Mouse (Mus musculus): ENCODE data around the gene Wwtr1. TPM values are rescaled to one million over a fixed set of nuclear protein-coding genes. Genes with fewer than 3 reads are reported as not detected.

Gene Wwtr1
- polyA plus RNA-seq (2014; fragmentation: Nextera tagmentation; extraction: Ambion mirVana): 10.4 and 11.7 TPM in 2 replicates

DNA sequence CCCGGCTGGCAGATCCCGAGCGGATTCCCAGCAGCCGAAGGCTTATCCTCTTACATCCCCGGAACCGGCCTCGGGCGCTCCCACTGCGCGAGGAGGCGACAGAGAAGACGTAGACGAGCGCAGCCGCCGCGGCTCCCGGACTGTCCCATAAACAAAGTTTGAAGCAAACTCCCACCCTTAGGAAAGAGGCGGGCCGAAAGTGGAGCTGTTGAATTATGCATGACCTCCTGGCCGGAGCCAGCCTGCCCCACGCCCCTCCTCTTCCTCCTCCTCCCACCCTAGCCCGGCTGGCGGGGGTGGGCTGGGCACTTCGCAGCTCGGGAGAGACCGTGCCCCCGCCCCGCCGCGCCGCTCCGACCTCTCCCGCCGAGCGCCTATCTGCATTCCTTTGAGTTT lies at the start of gene Wwtr1:
Gene Wwtr1 (minus strand): TSS at position 251 of the 396 bp plus-strand sequence.
- ATAC-seq (replicated peaks; ENCODE audit: insufficient number of reproducible peaks, low FRiP score, low TSS enrichment, low read depth) (peak; percentile 93), DNase-seq (ENCODE audit: low spot score) (peak; percentile 95)
- Histone ChIP-seq H3K9me3 (replicated peaks; ENCODE audit: control insufficient read depth, low read length) (no peaks in the 10 kb centered on the region), H3K4me3 (ENCODE audit: low read depth, low read length) (peak within 1 kb of the TSS; percentile 81), H3K27ac (replicated peaks; ENCODE audit: low read depth, low read length) (peak within 1 kb of the TSS; percentile 76), H3K36me3 (replicated peaks; ENCODE audit: control insufficient read depth, insufficient read depth, low read depth, low read length) (no peaks in the 10 kb centered on the region; the same call in 1 of the 2 replicates), H3K4me2 (ENCODE audit: low read depth, low read length) (peak within 1 kb of the TSS; percentile 68), H3K4me1 (ENCODE audit: control insufficient read depth, insufficient read depth, low read length) (peaks cover 7% of the 10 kb centered on the region; the same call in 1 of the 2 replicates), H3K27me3 (ENCODE audit: control insufficient read depth, insufficient read depth, low read length) (no peaks in the 10 kb centered on the region), H3K9ac (replicated peaks; ENCODE audit: low read length) (peak within 1 kb of the TSS; percentile 78)
- WGBS: 0% methylated on average over 36 of the region's 36 CpGs

DNA sequence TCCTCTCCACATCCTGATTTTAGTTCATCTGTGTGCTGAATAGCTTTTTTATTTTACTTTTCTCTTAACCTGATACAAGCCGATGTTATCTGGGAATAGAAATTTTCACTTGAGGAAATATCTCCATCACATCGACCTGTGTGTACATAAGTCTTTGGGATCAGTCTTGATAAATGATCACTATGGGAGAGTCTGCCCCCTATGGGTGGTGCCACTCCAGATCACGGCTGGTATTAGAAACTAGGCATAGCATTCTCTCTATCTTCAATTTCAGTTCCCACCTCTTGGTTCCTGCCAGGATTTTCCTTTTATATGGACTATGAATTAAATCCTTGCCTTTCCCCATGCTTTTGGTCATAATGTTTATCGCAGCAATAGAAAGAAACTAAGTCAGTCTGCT lies 44.0 kb upstream of the Wwtr1 start:
- DNase-seq (ENCODE audit: low spot score): no peak

DNA sequence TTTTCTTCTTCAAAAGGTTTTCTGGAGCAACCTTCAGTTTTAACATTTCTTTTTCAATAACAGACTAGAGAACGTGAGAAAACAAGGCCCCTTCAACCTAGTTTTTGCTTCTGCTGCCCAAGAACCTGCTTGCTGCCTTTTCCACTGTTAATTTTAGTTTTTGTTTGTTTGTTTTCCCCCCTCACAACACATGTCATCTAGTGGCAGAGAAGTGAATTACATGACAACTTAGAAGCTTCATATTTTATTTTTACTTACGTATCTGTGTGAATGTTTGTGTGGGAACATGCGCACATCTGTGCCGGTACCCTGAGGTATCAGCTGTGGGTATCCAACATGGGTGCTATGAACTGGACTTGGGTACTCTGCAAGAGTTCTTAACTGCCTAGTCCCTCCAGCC lies 39.9 kb upstream of the Wwtr1 start:
- ATAC-seq (replicated peaks; ENCODE audit: insufficient number of reproducible peaks, low FRiP score, low TSS enrichment, low read depth) (no peak), DNase-seq (ENCODE audit: low spot score) (no peak)
- Histone ChIP-seq H3K36me3 (replicated peaks; ENCODE audit: control insufficient read depth, insufficient read depth, low read depth, low read length) (no peaks in the 10 kb centered on the region), H3K27ac (replicated peaks; ENCODE audit: low read depth, low read length) (no peak overlapping the region), H3K4me2 (ENCODE audit: low read depth, low read length) (no peak overlapping the region), H3K27me3 (ENCODE audit: control insufficient read depth, insufficient read depth, low read length) (no peaks in the 10 kb centered on the region), H3K4me1 (ENCODE audit: control insufficient read depth, insufficient read depth, low read length) (no peaks in the 10 kb centered on the region), H3K9me3 (replicated peaks; ENCODE audit: control insufficient read depth, low read length) (no peaks in the 10 kb centered on the region), H3K9ac (replicated peaks; ENCODE audit: low read length) (no peak overlapping the region), H3K4me3 (ENCODE audit: low read depth, low read length) (no peak overlapping the region)
- WGBS: 93% methylated on average over 4 of the region's 4 CpGs

More for the DNA sequence above, 44.0 kb upstream of the Wwtr1 start:
- no peak overlapping the region for H3K9ac ChIP-seq (replicated peaks; ENCODE audit: low read length)
- no peak overlapping the region for H3K4me2 ChIP-seq (ENCODE audit: low read depth, low read length)
- no peaks in the 10 kb centered on the region for H3K27me3 ChIP-seq (ENCODE audit: control insufficient read depth, insufficient read depth, low read length)
- 80% methylated on average over 4 of the region's 4 CpGs for WGBS
- H3K36me3 ChIP-seq (replicated peaks; ENCODE audit: control insufficient read depth, insufficient read depth, low read depth, low read length): no peaks in the 10 kb centered on the region
- no peaks in the 10 kb centered on the region for H3K4me1 ChIP-seq (ENCODE audit: control insufficient read depth, insufficient read depth, low read length)
- no peak for ATAC-seq (replicated peaks; ENCODE audit: insufficient number of reproducible peaks, low FRiP score, low TSS enrichment, low read depth)
- no peak overlapping the region for H3K27ac ChIP-seq (replicated peaks; ENCODE audit: low read depth, low read length)
- no peaks in the 10 kb centered on the region for H3K9me3 ChIP-seq (replicated peaks; ENCODE audit: control insufficient read depth, low read length)
- no peak overlapping the region for H3K4me3 ChIP-seq (ENCODE audit: low read depth, low read length)

DNA sequence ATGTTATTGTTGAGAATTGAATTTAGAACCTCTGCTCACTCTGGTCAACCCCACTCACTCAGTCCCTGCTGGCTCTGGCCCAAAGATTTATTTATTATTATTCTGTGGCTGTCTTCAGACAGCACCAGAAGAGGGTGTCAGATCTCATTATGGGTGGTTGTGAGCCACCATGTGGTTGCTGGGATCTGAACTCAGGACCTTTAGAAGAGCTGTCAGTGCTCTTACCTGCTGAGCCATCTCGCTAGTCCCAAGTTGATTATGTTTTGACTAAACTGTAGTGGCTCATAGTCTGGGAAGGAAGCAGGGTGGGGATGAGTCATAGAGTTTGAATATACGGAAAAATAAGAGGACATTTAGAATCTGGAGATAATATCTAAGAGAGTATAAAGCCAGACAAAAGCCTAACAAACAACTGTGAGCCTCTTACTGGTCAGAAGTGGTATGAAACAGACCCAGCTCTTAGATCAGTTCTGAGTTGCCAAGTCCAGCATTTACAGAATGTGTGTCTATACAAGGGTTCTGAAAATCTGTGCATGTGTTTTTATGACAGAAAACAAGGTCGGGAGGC lies 36.8 kb upstream of the Wwtr1 start:
- Histone ChIP-seq H3K4me1 (ENCODE audit: control insufficient read depth, insufficient read depth, low read length) (no peaks in the 10 kb centered on the region), H3K9ac (replicated peaks; ENCODE audit: low read length) (no peak overlapping the region), H3K4me2 (ENCODE audit: low read depth, low read length) (no peak overlapping the region), H3K36me3 (replicated peaks; ENCODE audit: control insufficient read depth, insufficient read depth, low read depth, low read length) (no peaks in the 10 kb centered on the region), H3K27ac (replicated peaks; ENCODE audit: low read depth, low read length) (no peak overlapping the region), H3K9me3 (replicated peaks; ENCODE audit: control insufficient read depth, low read length) (no peaks in the 10 kb centered on the region), H3K4me3 (ENCODE audit: low read depth, low read length) (no peak overlapping the region), H3K27me3 (ENCODE audit: control insufficient read depth, insufficient read depth, low read length) (no peaks in the 10 kb centered on the region)
- WGBS: 78% methylated on average over 3 of the region's 3 CpGs
- DNase-seq (ENCODE audit: low spot score) (no peak), ATAC-seq (replicated peaks; ENCODE audit: insufficient number of reproducible peaks, low FRiP score, low TSS enrichment, low read depth) (no peak)

DNA sequence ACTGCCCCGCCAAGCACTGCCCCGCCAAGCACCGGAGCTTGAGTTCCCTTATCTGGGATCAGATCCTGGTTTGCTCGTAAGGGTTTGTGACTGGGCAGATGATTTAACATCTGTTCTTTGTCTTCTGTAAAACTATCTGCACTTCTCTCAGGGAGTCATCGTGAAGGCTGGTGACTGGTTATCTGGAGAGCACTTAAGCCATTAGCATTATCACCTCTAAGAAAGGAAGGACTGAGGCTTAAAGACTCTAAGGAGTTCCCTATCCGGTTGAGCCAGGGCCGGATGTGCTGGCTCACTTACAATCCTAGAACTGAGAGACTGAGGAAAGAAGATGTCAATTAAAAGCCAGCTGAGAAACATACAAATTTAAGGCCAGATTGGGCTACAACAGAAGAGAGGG lies 36.1 kb upstream of the Wwtr1 start:
- no peaks in the 10 kb centered on the region for H3K4me1 ChIP-seq (ENCODE audit: control insufficient read depth, insufficient read depth, low read length)
- 79% methylated on average over 7 of the region's 7 CpGs for WGBS
- DNase-seq (ENCODE audit: low spot score) (no peak), ATAC-seq (replicated peaks; ENCODE audit: insufficient number of reproducible peaks, low FRiP score, low TSS enrichment, low read depth) (no peak)
- H3K4me2 ChIP-seq (ENCODE audit: low read depth, low read length): no peak overlapping the region
- no peaks in the 10 kb centered on the region for H3K27me3 ChIP-seq (ENCODE audit: control insufficient read depth, insufficient read depth, low read length)
- H3K9me3 ChIP-seq (replicated peaks; ENCODE audit: control insufficient read depth, low read length): no peaks in the 10 kb centered on the region
- H3K9ac ChIP-seq (replicated peaks; ENCODE audit: low read length): no peak overlapping the region
- H3K36me3 ChIP-seq (replicated peaks; ENCODE audit: control insufficient read depth, insufficient read depth, low read depth, low read length): no peaks in the 10 kb centered on the region
- no peak overlapping the region for H3K4me3 ChIP-seq (ENCODE audit: low read depth, low read length)
- no peak overlapping the region for H3K27ac ChIP-seq (replicated peaks; ENCODE audit: low read depth, low read length)

DNA sequence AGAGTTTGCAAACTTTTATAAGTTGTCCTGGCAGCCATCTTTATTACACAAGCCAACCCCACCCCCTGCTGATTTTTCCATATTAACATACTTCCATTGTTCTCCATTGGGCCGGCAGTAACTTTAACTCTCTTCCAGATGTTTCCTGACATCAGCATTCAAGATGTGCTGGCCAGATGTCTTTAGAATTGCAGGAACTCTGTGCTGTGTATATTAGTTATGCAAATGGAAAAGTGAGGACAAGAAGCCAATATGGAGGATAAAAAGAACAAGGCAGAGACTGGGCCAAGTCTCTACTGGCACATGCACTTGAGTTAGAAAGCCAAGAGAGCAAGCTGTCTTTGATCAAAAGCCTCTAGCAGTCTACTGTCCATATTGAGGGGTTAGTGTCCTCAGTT lies 28.9 kb upstream of the Wwtr1 start:
- no peaks in the 10 kb centered on the region for H3K9me3 ChIP-seq (replicated peaks; ENCODE audit: control insufficient read depth, low read length)
- 50% methylated on average over 1 of the region's 1 CpGs for WGBS
- H3K4me3 ChIP-seq (ENCODE audit: low read depth, low read length): no peak overlapping the region
- no peak overlapping the region for H3K4me2 ChIP-seq (ENCODE audit: low read depth, low read length)
- H3K36me3 ChIP-seq (replicated peaks; ENCODE audit: control insufficient read depth, insufficient read depth, low read depth, low read length): no peaks in the 10 kb centered on the region
- peak; percentile 7 for DNase-seq (ENCODE audit: low spot score)
- ATAC-seq (replicated peaks; ENCODE audit: insufficient number of reproducible peaks, low FRiP score, low TSS enrichment, low read depth): no peak
- H3K9ac ChIP-seq (replicated peaks; ENCODE audit: low read length): no peak overlapping the region
- no peak overlapping the region for H3K27ac ChIP-seq (replicated peaks; ENCODE audit: low read depth, low read length)
- no peaks in the 10 kb centered on the region for H3K4me1 ChIP-seq (ENCODE audit: control insufficient read depth, insufficient read depth, low read length)
- no peaks in the 10 kb centered on the region for H3K27me3 ChIP-seq (ENCODE audit: control insufficient read depth, insufficient read depth, low read length)

DNA sequence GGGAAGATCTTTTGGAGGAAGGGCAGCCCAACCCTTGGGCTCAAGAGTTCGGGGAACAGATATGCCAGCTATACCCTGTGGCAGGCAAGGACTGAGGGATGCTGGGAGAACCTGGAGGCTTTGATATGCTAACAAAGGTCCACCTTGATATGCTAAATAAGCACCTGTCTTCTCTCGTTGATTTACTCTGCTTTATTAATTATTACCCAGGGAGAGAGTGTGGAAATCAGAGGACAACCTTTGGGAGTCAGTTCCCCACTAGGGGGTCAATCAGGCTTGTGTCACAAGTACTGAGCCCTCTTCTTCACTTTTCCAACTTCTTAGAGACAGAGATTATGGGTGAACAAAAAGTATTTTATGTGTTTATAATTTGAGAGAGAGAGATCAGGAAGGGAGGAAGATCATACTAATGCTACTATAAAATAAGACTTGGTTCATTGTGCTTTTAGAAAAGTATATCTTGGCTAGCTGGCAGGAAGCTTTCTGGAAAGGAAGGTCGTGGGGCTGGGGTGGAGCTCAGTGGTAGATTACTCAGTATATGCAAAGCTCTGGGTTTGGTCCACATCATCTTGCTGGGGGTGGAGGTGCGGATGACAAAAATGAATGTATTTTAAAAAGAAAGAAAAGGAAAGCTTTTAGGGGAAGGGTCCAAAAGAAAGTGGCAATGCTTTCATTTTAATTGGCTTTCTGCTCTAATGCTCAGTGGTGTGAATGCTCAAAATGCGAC lies 28.3 kb upstream of the Wwtr1 start:
- no peak for ATAC-seq (replicated peaks; ENCODE audit: insufficient number of reproducible peaks, low FRiP score, low TSS enrichment, low read depth)
- H3K9me3 ChIP-seq (replicated peaks; ENCODE audit: control insufficient read depth, low read length): no peaks in the 10 kb centered on the region
- no peak overlapping the region for H3K4me2 ChIP-seq (ENCODE audit: low read depth, low read length)
- H3K27me3 ChIP-seq (ENCODE audit: control insufficient read depth, insufficient read depth, low read length): no peaks in the 10 kb centered on the region
- H3K9ac ChIP-seq (replicated peaks; ENCODE audit: low read length): no peak overlapping the region
- H3K36me3 ChIP-seq (replicated peaks; ENCODE audit: control insufficient read depth, insufficient read depth, low read depth, low read length): no peaks in the 10 kb centered on the region
- no peak for DNase-seq (ENCODE audit: low spot score)
- no peak overlapping the region for H3K4me3 ChIP-seq (ENCODE audit: low read depth, low read length)
- no peak overlapping the region for H3K27ac ChIP-seq (replicated peaks; ENCODE audit: low read depth, low read length)
- H3K4me1 ChIP-seq (ENCODE audit: control insufficient read depth, insufficient read depth, low read length): no peaks in the 10 kb centered on the region
- 76% methylated on average over 5 of the region's 5 CpGs for WGBS

DNA sequence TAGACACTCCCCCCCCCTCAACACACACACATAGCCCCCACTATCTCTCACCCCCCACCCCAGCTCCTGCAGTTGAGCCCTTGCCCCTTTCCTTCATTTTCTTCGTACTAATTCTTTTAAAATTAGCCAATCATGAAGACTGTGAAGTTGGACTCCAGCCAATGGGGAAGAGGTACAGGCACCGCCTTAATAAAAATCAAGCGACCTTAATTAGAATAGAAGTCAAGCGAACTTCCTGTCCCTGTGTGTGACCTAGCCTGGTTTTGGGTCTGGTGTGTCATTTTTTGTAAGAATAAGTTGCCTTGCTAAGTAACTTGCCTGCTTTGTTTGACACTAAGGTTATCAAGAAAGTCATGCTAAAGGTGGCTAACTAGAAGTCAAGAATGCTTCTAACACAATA lies 26.9 kb upstream of the Wwtr1 start:
- Histone ChIP-seq H3K4me1 (ENCODE audit: control insufficient read depth, insufficient read depth, low read length) (no peaks in the 10 kb centered on the region), H3K36me3 (replicated peaks; ENCODE audit: control insufficient read depth, insufficient read depth, low read depth, low read length) (no peaks in the 10 kb centered on the region), H3K9me3 (replicated peaks; ENCODE audit: control insufficient read depth, low read length) (no peaks in the 10 kb centered on the region), H3K27me3 (ENCODE audit: control insufficient read depth, insufficient read depth, low read length) (no peaks in the 10 kb centered on the region), H3K4me2 (ENCODE audit: low read depth, low read length) (no peak overlapping the region), H3K27ac (replicated peaks; ENCODE audit: low read depth, low read length) (no peak overlapping the region), H3K4me3 (ENCODE audit: low read depth, low read length) (no peak overlapping the region), H3K9ac (replicated peaks; ENCODE audit: low read length) (no peak overlapping the region)
- WGBS: 86% methylated on average over 4 of the region's 4 CpGs
- no peak for DNase-seq (ENCODE audit: low spot score)
- no peak for ATAC-seq (replicated peaks; ENCODE audit: insufficient number of reproducible peaks, low FRiP score, low TSS enrichment, low read depth)
